Mouse (Mus musculus) olfactory bulb, adult 2 months (tissue): ENCODE data around the gene Mptx1. TPM values are rescaled to one million over a fixed set of nuclear protein-coding genes. Genes with fewer than 3 reads are reported as not detected.
"Not testable (repeated sequence)": the region's sequence is repeated elsewhere in the genome, so short reads cannot be mapped to it uniquely, and the experiment has no call there.

ENCODE experiments used
- H3K27ac ChIP-seq: fragments of 200-500 bp; 2 replicates; pipeline ENCODE4 v1.5.1; 2012; ENCODE audit warnings: low read depth, low read length; ENCODE audit not compliant: insufficient read depth
- H3K4me1 ChIP-seq: fragments of 200-500 bp; 2 replicates; pipeline ENCODE4 v1.6.1; 2012; ENCODE audit warnings: low read length; ENCODE audit not compliant: control insufficient read depth, insufficient read depth
- H3K4me3 ChIP-seq: fragments of 200-500 bp; 2 replicates; pipeline ENCODE4 v1.5.1; 2012; ENCODE audit warnings: mild to moderate bottlenecking, low read depth, low read length, moderate library complexity; ENCODE audit not compliant: insufficient read depth
- CTCF ChIP-seq: fragments of 200-500 bp; IDR thresholded peaks from 2 replicates; pipeline ENCODE4 v1.5.1; 2012; ENCODE audit warnings: low read depth, mild to moderate bottlenecking, low read length, moderate library complexity; ENCODE audit not compliant: insufficient read depth
- POLR2A ChIP-seq: fragments of 200-500 bp; IDR thresholded peaks from 2 replicates; pipeline ENCODE4 v1.6.1; 2012; ENCODE audit warnings: mild to moderate bottlenecking, low read depth, low read length, moderate library complexity; ENCODE audit not compliant: insufficient read depth
- WGBS: fragments of 180-500 bp; shearing (Covaris S2); methylation state at CpG from one replicate; pipeline ENCODE4 v1.1.7; 2018; 5-methylcytosine and 5-hydroxymethylcytosine counted together
- polyA plus RNA-seq: library from polyadenylated mRNA; stranded (reverse); fragments of >200 nt; gene quantifications from 2 replicates; pipeline ENCODE4 v1.2.4, GENCODE M21; 2012; ENCODE audit warnings: low replicate concordance; ENCODE audit not compliant: missing spikeins, insufficient read depth, insufficient read length

Mptx1 gene
- polyA plus RNA-seq = not detected in 2 replicates

- Histone ChIP-seq H3K4me1 (no peaks in the 10 kb centered on the region), H3K27ac (no peak within 1 kb of the TSS), H3K4me3 (no peak within 1 kb of the TSS)
- no peak for TF ChIP-seq CTCF
- TF ChIP-seq POLR2A = no peak
These were observed at the start of gene Mptx1 for GRCm38 (mm10) chr1:174330218-174330617. Gene Mptx1, plus strand, starts transcription at chr1:174330518.

- WGBS = 63% methylated on average over 1 of the region's 1 CpGs
- Histone ChIP-seq H3K4me1 (no peaks in the 10 kb centered on the region), H3K4me3 (no peak overlapping the region), H3K27ac (no peak overlapping the region)
- TF ChIP-seq CTCF (no peak), POLR2A (no peak)
These were observed 27.2 kb upstream of the Mptx1 start for GRCm38 (mm10) chr1:174303162-174303561.

DNA sequence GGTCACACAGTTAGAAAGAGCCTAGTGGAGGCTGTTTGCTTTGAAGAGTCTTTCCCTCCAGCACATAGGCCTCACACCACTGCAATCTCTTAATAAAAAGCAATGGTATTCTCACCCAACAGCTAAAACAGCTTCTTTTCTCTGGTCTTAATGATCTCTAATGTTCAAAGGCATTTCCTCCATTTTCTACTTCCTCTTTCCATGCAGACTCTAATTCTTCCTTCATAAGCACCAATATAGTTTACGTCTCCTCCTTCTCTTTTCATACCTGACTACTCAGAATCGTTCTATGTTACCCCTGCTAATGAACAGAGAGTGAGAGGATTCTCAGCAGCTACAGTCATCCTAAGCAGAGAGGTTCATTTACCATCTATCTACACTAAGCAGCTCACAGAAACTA, 13.0 kb upstream of the Mptx1 start:
- no peaks in the 10 kb centered on the region for H3K4me1 ChIP-seq
- no peak overlapping the region for H3K4me3 ChIP-seq
- TF ChIP-seq CTCF (no peak), POLR2A (no peak)
- 79% methylated on average over 2 of the region's 2 CpGs for WGBS
- H3K27ac ChIP-seq = no peak overlapping the region

GRCm38 (mm10) chr1:174353636-174354035, 23.3 kb downstream of the Mptx1 start:
- H3K4me1 ChIP-seq, H3K27ac ChIP-seq, H3K4me3 ChIP-seq: not testable (repeated sequence)
- 82% methylated on average over 1 of the region's 1 CpGs for WGBS

DNA sequence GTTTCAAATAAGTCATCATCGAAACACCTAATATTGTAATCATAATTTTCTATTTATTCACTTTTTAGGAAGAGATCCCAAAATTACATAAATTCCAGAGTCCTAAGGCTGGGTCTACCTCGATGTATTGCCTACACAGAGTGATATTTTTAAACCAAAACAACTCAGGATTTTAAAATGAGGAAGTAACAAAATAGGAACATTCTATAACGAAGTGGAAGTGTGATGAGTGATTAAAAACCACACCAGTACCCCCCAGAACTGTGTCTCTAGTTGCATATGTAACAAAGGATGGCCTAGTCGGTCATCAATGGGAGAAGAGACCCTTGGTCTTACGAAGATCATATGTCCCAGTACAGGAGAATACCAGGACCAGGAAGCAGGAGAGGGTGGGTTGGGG, 24.3 kb downstream of the Mptx1 start:
- no peak for TF ChIP-seq POLR2A
- no peak for TF ChIP-seq CTCF
- Histone ChIP-seq H3K4me1 (no peaks in the 10 kb centered on the region), H3K27ac (no peak overlapping the region), H3K4me3 (no peak overlapping the region)
- WGBS = 80% methylated on average over 5 of the region's 5 CpGs

DNA sequence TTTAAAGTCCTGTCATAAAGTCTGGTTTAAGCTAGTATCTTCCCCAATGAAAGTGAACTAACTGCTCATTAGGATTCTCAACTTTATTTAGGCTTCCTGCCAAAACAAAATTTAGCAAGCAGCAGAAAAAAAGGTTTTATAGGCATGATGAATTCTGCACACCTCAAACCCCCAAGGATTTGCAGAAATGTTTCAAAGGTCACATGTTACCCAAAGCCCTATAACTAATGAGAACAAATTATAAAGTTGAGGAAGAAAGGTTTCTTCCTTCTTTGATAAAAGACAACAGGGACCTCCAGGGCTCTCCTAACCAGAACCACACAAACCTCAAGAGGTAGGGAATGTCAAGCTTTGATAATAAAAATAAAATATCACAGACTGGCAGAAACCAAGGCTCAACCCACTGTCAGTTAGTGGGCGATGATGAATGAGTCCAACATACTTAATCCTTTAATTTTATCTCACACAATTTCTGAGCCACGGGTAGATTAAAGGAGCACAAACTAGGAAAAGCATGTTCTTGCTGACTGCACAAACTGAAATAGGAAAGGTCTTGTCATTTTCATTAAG, 34.6 kb downstream of the Mptx1 start, which contains the start of gene Olfr417:
Gene Olfr417, plus strand, starts transcription at position 241 of the 570 bp plus-strand sequence.
- Histone ChIP-seq H3K4me3 (no peak within 1 kb of the TSS), H3K27ac (no peak within 1 kb of the TSS), H3K4me1 (no peaks in the 10 kb centered on the region)
- 64% methylated on average over 2 of the region's 2 CpGs for WGBS
- TF ChIP-seq POLR2A (no peak), CTCF (no peak)

GRCm38 (mm10) chr1:174373799-174374198, 43.5 kb downstream of the Mptx1 start:
- Histone ChIP-seq H3K4me1 (no peaks in the 10 kb centered on the region), H3K4me3 (no peak overlapping the region), H3K27ac (no peak overlapping the region)
- TF ChIP-seq POLR2A (no peak), CTCF (no peak)
- 93% methylated on average over 3 of the region's 3 CpGs for WGBS

Other genes starting within 250 kb of the Mptx1 start
- not detected in 2 replicates for gene Olfr429, start 246.2 kb upstream of the Mptx1 start, polyA plus RNA-seq
- gene Olfr427, start 233.6 kb upstream of the Mptx1 start, polyA plus RNA-seq = not detected in 2 replicates
- not detected in 2 replicates for gene Olfr231, start 209.4 kb upstream of the Mptx1 start, polyA plus RNA-seq
- not detected in 2 replicates for gene Olfr424, start 199.0 kb upstream of the Mptx1 start, polyA plus RNA-seq
- not detected in 2 replicates for gene Olfr420, start 174.9 kb upstream of the Mptx1 start, polyA plus RNA-seq
- not detected in 2 replicates for gene Spta1, start 157.7 kb upstream of the Mptx1 start, polyA plus RNA-seq
- not detected in 2 replicates for gene Olfr419, start 78.5 kb upstream of the Mptx1 start, polyA plus RNA-seq
- not detected in 2 replicates for gene Olfr417, start 34.6 kb downstream of the Mptx1 start, polyA plus RNA-seq
- gene Olfr248, start 60.5 kb downstream of the Mptx1 start, polyA plus RNA-seq = not detected in 2 replicates
- not detected in 2 replicates for gene Olfr414, start 93.5 kb downstream of the Mptx1 start, polyA plus RNA-seq
- not detected in 2 replicates for gene Olfr220, start 111.6 kb downstream of the Mptx1 start, polyA plus RNA-seq
- 291 TPM in 1 of 2 replicates, not detected in the other for gene Fmn2, start 171.3 kb downstream of the Mptx1 start, polyA plus RNA-seq